ENCODE assay signal across 13 mouse cellular contexts in the genomic region with DNA sequence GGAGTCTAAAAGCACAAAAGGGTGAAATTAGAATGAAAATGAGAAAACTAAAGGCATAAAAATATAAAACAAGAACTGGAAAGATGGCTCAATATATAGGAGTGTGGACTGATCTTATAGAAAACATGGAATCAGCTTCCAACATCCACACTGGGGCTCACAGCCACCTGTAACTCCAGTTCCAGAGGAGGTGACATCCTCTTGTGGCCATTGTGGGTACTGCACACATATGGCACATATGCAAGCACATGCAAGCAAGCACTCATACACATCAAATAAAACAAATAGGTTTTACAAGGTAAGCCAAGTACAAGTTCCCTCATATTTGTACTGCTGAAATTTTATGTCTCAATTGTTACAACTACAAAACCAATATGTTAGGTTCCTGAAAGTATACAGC. TPM values are rescaled to one million over a fixed set of nuclear protein-coding genes. Genes with fewer than 3 reads are reported as not detected.
A peak's percentile ranks its signal among the peaks of the same experiment; 100 is the strongest.
DNase-seq lines count a peak whose midpoint lies in the region; ATAC-seq and TF ChIP-seq lines count a peak whose summit lies in the region.
"Had no signal": no experiment of that assay in that cellular context is flagged by ENCODE, and none has a peak within 500 bp of the region (broad histone marks: within the 10 kb centered on the region; RNA-seq: fewer than 3 reads in every experiment).

No protein-coding gene starts in this region.

- H3K36me3 ChIP-seq in hindbrain, embryonic 11.5 days (ENCODE audit: control insufficient read depth, insufficient read depth, low read length) = no peaks in the 10 kb centered on the region
- no peaks in the 10 kb centered on the region for H3K36me3 ChIP-seq in hindbrain, embryonic 10.5 days
- no peaks in the 10 kb centered on the region for H3K36me3 ChIP-seq in lung, postnatal 0 days (ENCODE audit: insufficient read depth, low read length)
- H3K36me3 ChIP-seq: embryonic facial prominence, embryonic 13.5 days; liver, embryonic 15.5 days; midbrain, embryonic 15.5 days had no signal

- no peak overlapping the region for H3K9ac ChIP-seq in hindbrain, embryonic 11.5 days (ENCODE audit: low read depth, low read length)
- no peak overlapping the region for H3K9ac ChIP-seq in lung, postnatal 0 days (replicated peaks; ENCODE audit: low read depth)
- H3K9ac ChIP-seq: embryonic facial prominence, embryonic 13.5 days; liver, embryonic 15.5 days; midbrain, embryonic 15.5 days had no signal

- H3K4me2 ChIP-seq in hindbrain, embryonic 11.5 days (replicated peaks; ENCODE audit: low read depth, low read length) = no peak overlapping the region
- no peak overlapping the region for H3K4me2 ChIP-seq in lung, postnatal 0 days (replicated peaks; ENCODE audit: low read depth, low read length)
- H3K4me2 ChIP-seq: embryonic facial prominence, embryonic 13.5 days; liver, embryonic 15.5 days; midbrain, embryonic 15.5 days had no signal

- H3K27ac ChIP-seq in hindbrain, embryonic 11.5 days (ENCODE audit: low read depth, low read length) = no peak overlapping the region
- no peak overlapping the region for H3K27ac ChIP-seq in hindbrain, embryonic 10.5 days
- no peak overlapping the region for H3K27ac ChIP-seq in lung, postnatal 0 days (ENCODE audit: low read length)
- H3K27ac ChIP-seq: embryonic facial prominence, embryonic 13.5 days; liver, embryonic 15.5 days; midbrain, embryonic 15.5 days had no signal

- no peak overlapping the region for H3K4me3 ChIP-seq in hindbrain, embryonic 11.5 days (ENCODE audit: low read depth, low read length)
- H3K4me3 ChIP-seq in hindbrain, embryonic 10.5 days = no peak overlapping the region
- no peak overlapping the region for H3K4me3 ChIP-seq in lung, postnatal 0 days (ENCODE audit: low read depth, low read length)
- H3K4me3 ChIP-seq: embryonic facial prominence, embryonic 13.5 days; liver, embryonic 15.5 days; midbrain, embryonic 15.5 days had no signal

- H3K9me3 ChIP-seq in hindbrain, embryonic 11.5 days (ENCODE audit: control insufficient read depth, low read length) = no peaks in the 10 kb centered on the region
- no peaks in the 10 kb centered on the region for H3K9me3 ChIP-seq in hindbrain, embryonic 10.5 days
- H3K9me3 ChIP-seq in lung, postnatal 0 days (ENCODE audit: low read length) = peaks cover 3% of the 10 kb centered on the region; the same call in 1 of the 2 replicates
- H3K9me3 ChIP-seq: embryonic facial prominence, embryonic 13.5 days; liver, embryonic 15.5 days; midbrain, embryonic 15.5 days had no signal

- no peaks in the 10 kb centered on the region for H3K4me1 ChIP-seq in hindbrain, embryonic 11.5 days (replicated peaks; ENCODE audit: control insufficient read depth, insufficient read depth, low read length)
- H3K4me1 ChIP-seq in hindbrain, embryonic 10.5 days (replicated peaks) = no peaks in the 10 kb centered on the region
- H3K4me1 ChIP-seq in lung, postnatal 0 days (ENCODE audit: insufficient read depth, low read depth, low read length) = no peaks in the 10 kb centered on the region
- H3K4me1 ChIP-seq: embryonic facial prominence, embryonic 13.5 days; liver, embryonic 15.5 days; midbrain, embryonic 15.5 days had no signal

- peak; percentile 6 for DNase-seq in hindbrain, embryonic 11.5 days (ENCODE audit: low spot score)
- no peak for DNase-seq in hindbrain, embryonic 10.5 days (ENCODE audit: low spot score)
- DNase-seq in lung, postnatal 0 days (ENCODE audit: low spot score) = no peak
- no peak for DNase-seq in lung, postnatal 14 days
- peak; percentile 4 for DNase-seq in embryo, embryonic 10.5 days (ENCODE audit: low spot score)
- DNase-seq in thymus, postnatal 36 days = peak; percentile 15 to 21
- no peak for DNase-seq in heart, postnatal 36 days
- no peak for DNase-seq in frontal cortex, postnatal 25 days (ENCODE audit: low spot score in 2 of 2)
- DNase-seq: layer of hippocampus, adult 9-11 months had no signal

- peak; percentile 31 for TF ChIP-seq CTCF in lung, postnatal 0 days (IDR thresholded peaks at IDR 0.05)

- intact Hi-C loops in heart, postnatal 36 days (cut with DNase I) = no loop called here

- H3K27me3 ChIP-seq in hindbrain, embryonic 11.5 days (ENCODE audit: control insufficient read depth, insufficient read depth, low read length) = no peaks in the 10 kb centered on the region
- H3K27me3 ChIP-seq in hindbrain, embryonic 10.5 days (ENCODE audit: insufficient read depth, poor library complexity, severe bottlenecking) = no peaks in the 10 kb centered on the region
- no peaks in the 10 kb centered on the region for H3K27me3 ChIP-seq in lung, postnatal 0 days (replicated peaks; ENCODE audit: insufficient read depth, low read length)
- H3K27me3 ChIP-seq: embryonic facial prominence, embryonic 13.5 days; liver, embryonic 15.5 days; midbrain, embryonic 15.5 days had no signal

- TF ChIP-seq EP300 in lung, postnatal 0 days (IDR thresholded peaks at IDR 0.05) = no peak

- ATAC-seq in hindbrain, embryonic 11.5 days (ENCODE audit: low FRiP score) = no peak
- no peak for ATAC-seq in lung, postnatal 0 days
- ATAC-seq: midbrain, embryonic 15.5 days had no signal

RNA-seq across cellular contexts. Expression of a gene that starts 46.7 kb away (rescaled TPM):
- polyA plus RNA-seq in hindbrain, embryonic 11.5 days (2014; fragmentation: Nextera tagmentation; extraction: Ambion mirVana) = 2.8 and 3.1 TPM in 2 replicates
- polyA plus RNA-seq in hindbrain, embryonic 10.5 days (2016; fragmentation: Nextera tagmentation; extraction: Ambion mirVana) = 0.97 and 1.0 TPM in 2 replicates
- polyA plus RNA-seq in lung, postnatal 0 days (2015; fragmentation: Nextera tagmentation; extraction: Ambion mirVana) = 0.02 and 0.08 TPM in 2 replicates
- total RNA-seq in heart, postnatal 36 days (2021) = not detected
- total RNA-seq: hematopoietic stem cell, adult 5-6 weeks had no signal
- polyA plus RNA-seq: liver, embryonic 15.5 days had no signal

Comparison
In these comparisons a context has a peak if more than half of its experiments do, and no peak if none do; other contexts are left out.
1. DNase-seq: peak in hindbrain, embryonic 11.5 days (single experiment), embryo, embryonic 10.5 days (single experiment) and thymus, postnatal 36 days (2 of 2); none in hindbrain, embryonic 10.5 days (single experiment), lung, postnatal 0 days (single experiment), lung, postnatal 14 days (single experiment), heart, postnatal 36 days (0 of 2) and frontal cortex, postnatal 25 days (0 of 2).